Mouse (Mus musculus) regulatory T cell (primary cell): ENCODE data around the gene Vangl1.
"Not testable (repeated sequence)": the region's sequence is repeated elsewhere in the genome, so short reads cannot be mapped to it uniquely, and the experiment has no call there.

ENCODE experiments used
- in situ Hi-C: fragments of 300-600 bp; cut with MboI, MseI; formaldehyde crosslinking; loops from one replicate; pipeline ENCODE4 v1.15.1; 2025; ENCODE audit warnings: high pct_unique_total_duplicates

Gene Vangl1

DNA sequence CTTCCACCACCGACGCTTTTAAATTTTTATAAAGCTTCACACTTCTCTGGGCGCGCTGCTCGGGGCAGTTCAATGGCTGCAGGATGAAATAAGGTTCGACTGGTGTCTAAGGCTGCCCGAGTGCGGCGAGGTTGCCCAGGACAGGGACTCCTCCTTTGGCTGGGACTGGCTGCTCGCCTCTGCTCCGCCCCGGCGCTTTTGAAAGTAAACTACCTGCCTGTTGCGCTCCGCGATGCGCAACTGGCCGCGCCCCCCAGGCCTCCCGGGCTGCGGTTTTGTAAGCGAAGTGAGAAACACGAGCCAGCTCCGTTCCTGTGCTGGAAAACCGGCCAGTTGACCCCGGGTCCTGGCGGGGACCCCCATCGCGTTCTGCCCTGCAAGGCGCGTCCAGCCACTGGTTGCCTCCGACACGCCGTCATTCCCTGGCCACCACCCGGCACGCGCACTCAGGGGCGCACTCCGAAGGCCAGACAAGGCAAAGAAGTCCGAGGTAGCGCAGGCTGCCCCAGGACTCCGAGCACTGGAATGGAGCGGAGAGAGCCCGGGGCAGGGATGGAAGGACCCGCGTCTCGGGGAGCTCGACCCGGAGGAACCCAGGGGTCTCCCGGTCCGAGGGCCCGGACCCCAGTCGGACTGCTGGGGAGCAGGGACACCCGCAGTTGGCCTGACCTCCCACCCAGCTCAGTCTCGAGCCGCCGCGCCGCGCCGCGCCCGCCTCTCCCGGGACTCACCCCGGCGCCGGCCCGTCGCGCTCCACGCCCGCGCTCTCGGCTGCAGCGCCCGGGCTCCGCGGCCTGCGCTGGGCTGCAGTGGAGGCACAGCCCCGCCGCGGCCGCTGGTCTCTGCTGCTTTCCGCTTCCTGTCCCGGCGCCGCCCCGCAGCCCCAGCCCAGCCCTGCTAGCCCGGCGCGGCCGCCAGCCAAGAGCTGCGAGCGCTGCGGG is at the start of gene Vangl1:
Vangl1 (minus strand) TSS at position 913 of the 941 bp plus-strand sequence.
- in situ Hi-C loops: no loop called here

DNA sequence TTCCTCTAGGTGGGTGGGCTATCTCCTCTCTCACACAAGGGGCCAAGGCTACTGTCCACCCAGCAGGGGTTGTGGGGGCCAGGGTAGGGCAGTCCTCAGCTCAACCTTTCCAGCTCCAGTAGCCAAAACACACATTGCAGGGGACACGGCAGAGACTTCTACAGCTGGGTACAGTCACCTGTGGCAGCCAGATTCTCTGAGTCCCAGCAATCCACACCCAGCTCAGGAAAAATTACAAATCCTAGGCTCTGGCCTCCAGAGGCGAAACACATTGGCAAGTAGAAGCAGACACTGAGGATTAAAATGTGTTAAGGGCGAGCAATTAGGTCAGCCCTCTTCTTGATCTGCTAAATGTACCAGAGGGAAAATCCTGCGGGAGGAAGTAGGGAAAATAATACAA is 49.1 kb upstream of the Vangl1 start:
- in situ Hi-C loops: no loop called here

DNA sequence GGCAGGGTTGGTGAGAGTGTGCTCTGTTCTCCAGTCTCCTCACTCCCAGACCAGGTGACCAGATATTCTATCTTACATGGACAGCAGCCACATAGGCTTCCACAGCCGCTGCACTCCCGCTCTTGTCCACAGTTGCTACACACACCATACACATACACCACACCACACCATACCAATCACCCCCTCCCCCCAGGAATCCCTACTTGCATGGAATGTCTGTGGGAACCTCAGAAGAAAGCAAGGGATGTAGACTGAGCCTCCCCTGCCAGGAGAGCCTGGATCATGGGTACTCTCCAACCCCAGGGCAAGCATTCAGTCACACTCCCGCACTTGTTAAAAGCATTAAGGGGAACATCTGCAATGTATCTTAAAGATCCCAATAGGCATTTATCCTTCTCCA is 48.4 kb upstream of the Vangl1 start:
- in situ Hi-C loops: no loop called here

DNA sequence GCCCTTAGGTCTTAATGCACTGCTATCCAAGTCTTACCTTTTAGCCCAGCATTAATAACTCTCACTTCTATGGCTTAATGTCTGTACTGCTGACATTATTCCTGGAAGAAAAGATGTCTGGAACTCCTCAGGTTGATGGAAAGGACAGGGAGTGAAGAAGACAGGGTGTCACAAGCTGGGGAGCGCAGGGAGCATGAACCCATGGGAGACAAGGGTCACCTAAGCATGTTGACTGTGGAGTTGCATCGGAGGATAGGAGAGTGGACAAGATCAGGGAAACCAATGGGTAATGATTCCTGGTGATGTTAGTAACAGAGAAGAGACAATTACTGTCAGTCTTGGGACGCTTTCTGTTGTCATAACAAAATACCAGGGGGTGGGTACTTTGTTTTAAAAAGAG is 46.4 kb upstream of the Vangl1 start:
- in situ Hi-C loops: no loop called here

DNA sequence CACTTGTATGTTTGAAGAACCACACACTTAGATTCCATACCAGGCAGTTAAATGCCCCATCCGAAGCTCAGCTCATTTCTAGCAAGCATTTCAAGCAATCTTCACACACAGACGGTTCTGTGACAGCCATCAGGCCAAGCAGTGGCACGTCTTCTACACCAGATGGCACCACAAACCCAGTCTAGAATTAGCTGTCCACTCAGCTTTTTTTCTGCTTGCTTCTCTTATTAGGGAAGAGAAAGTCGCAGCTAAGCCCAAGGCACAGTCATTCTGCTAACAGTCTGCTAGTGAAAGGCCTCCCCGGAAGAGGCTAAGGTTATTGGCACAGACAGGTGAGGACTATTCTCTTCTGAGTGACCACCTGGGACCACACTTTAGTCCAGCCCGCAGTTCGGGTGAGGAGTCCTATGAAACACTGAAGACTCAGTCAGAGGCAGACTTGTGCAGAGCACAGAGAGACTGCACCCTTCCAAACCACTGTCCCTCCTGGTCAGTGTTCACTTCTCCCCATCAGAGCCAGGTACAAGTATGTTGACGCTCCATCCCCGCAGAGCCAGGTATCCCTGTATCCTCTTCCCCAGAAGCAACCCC is 45.0 kb upstream of the Vangl1 start:
- in situ Hi-C loops: no loop called here

DNA sequence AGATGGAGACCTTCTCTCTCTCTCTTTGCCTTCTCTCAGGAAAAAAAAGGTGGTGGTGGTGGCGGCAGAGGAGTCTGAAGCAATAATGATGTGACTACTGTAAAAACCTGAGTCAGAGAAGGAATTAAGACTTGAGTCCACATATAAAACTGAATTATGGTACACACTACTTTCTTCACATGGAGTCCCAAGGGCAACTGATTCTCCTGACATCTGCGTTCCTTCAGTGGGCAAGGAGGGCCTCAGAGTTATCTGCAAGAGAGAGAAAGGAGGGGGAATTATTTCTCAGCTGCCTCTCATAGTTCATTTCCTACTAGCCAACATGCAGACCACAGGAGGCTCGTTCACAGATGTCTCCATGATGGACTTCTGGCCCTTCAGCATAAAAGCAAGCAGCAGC is 40.1 kb upstream of the Vangl1 start:
- in situ Hi-C loops: no loop called here

DNA sequence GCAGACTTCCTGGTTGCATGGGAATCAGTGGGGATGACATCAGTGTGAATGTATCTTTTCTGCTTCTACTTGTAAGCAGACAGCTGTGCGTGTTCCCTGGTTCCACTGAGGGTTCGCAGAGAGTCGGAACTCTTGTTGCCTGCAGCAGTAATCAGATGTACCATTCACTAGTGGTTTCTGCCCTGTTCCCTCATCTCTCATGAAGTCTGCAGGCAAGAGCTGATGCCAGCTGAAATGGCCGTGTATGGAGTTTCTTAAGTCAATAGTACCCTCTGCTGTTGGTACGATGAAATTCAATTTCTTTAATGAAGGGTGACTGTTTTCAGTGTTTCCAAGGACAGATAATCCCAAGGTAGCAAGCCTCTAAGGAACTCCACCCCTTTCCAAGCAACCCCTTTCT is 38.4 kb upstream of the Vangl1 start:
- in situ Hi-C loops: no loop called here

DNA sequence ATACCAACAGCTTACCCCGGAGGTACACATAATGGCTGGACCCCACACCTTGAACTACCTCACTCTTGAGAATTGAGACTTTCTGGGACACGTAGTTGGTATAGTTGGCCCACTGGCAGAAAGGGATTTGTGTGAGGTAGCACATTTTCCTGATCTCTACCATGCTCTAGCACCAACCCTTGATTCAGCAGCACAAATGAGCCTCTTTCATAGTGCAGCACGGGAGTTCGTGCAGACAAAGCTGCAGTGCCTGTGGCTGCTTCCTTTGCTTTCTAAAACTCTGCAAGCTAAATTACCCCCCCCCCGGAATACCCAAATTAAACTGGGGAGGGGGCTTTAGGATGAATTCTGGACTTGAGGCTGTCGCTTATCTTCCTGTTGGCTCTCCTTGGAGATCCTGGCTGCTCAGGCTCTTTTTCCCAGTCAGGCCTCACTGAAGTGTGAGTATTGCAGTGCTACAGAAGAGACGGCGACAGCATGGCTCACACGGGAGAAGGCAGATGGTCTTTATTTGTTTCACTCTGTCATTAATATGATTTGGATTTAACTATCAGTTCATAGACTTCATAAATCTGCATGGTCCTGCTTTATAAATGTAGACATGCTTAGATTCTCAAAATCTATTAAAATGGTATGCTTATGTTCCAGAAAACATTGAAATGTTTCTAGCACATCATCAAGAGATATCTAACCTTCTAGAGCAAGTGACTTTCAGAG is 27.1 kb upstream of the Vangl1 start:
- in situ Hi-C loops: no loop called here

DNA sequence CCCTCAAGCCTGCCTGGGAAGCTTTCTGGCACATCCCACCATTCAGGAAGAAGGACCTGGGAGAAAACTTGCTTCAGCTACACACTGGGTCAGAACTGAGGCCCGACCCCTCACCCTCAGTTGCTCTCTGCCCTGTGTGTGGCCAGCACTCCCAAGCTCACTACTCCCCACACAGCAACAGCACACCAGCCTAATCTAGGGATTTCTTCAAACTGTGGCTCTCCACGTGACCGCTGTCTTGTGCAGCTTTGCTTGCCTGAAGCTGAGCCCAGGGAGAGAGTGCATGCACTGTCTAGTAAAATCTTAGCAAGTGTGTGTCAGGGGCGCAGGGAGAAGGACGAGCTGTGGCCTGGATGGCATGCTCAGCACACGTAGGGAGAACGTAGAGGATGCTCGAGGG is 18.3 kb upstream of the Vangl1 start:
- in situ Hi-C loops: no loop called here

DNA sequence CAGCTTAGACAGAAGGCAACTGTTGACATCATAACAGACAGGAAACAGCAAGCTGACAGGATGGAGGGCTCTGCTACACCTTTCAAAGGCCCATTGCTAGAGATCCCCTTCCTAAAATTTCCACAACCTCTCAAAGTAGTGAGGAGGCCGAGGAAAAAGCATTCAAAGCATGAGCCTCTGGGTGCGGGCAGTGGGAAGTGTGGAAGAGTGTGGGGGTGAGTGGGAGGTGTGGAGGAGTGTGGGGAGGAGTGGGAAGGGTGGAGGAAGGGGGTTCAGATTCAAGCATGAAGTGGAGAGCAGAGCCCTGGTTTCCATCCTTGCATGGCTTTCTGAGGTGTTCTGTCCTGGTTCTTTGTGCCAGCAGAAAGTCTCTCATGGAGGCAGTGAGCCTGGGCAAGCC is 13.8 kb upstream of the Vangl1 start:
- in situ Hi-C loops: no loop called here

DNA sequence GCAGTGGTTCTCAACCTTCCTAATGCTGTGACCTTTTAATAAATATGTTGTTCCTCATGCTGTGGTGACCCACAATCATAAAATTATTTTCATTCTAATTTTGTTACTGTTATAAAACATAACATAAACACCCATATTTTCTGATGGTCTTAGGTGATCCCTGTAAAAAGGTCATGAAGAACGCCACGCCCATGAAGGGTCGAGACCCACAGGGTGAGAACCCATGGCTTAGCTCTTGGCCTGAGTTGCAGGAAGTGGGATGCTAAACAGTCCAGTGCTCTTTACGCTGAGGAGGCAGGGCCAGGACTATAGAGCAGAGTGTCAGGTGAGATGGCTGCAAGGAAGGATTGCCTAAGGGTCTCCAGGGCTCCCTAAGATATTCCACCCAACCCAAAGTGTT is 10.2 kb upstream of the Vangl1 start:
- in situ Hi-C loops: no loop called here

DNA sequence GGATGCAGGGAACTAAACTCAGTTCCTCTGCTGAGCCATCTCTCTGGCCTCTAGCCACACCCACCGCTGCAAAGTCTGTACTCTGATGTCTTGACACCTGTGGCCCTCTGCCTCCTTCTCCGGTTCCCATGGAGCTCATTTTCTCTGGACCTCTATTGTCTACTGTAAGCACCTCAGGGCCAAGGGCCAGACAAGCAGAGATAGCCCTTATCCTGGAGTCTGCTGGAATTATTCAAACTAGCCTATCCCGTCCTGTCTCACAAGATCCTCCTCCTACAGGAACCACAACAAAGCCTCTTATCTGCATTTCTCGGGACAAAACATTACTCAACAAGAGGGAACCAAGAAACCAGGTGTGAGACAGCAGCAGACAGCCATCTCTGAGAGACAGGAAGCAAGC is 9.8 kb upstream of the Vangl1 start:
- in situ Hi-C loops: no loop called here

DNA sequence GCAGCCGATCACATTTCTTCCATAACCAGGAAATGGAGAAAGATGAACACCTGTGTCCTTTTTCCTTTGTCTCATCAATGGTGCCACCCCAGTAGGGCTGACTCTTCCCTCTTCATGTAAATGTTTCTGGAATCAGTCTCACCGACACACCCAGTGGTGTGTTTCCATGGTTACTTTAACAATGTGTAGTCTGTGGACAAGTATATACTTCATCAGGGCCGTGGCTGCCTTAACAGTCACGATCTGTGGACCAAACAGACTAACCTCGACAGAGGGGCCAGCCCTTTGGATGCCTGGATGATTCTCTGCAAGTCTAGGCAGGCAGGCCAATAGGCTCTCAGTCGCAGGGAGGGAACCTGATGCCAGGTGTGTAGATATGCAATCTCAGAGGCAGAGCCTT is 8.4 kb upstream of the Vangl1 start:
- in situ Hi-C loops: no loop called here

DNA sequence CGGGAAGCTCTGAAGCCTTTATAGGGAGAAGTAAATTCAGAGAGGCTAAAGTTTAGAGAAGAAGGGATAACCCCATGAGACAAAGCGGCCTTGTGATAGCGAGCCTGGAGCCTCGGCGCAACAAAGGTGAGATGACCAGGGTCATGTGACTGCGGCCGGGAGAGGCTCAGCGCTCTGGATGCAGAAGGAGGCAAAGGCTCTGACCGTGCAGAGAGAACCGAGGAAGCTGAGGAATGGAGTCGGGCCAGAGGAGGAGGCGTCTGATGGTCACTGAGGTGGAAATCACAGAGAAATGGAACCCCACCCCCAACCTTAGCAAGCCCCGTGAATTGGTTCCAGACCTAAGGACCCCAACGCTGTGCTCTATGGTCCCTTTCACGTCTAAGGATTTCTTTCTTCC is 7.8 kb upstream of the Vangl1 start:
- in situ Hi-C loops: no loop called here

DNA sequence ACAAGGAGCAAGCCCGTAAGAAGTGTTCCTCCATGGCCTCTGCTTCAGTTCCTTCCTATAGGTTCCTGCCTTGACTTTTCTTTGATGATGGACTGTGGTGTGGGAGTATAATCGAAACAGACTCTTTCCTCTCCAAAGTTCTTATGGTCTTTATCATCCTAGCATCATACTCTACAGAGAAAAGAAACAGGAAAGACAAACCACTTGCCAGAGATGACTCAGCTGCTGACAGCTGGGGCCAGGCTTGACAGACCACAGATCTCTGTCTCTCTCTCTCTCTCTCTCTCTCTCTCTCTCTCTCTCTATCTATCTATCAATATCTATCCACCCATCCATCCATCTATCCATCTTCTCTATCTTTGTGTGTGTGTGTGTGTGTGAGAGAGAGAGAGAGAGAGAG is 6.8 kb upstream of the Vangl1 start:
- in situ Hi-C loops: no loop called here

DNA sequence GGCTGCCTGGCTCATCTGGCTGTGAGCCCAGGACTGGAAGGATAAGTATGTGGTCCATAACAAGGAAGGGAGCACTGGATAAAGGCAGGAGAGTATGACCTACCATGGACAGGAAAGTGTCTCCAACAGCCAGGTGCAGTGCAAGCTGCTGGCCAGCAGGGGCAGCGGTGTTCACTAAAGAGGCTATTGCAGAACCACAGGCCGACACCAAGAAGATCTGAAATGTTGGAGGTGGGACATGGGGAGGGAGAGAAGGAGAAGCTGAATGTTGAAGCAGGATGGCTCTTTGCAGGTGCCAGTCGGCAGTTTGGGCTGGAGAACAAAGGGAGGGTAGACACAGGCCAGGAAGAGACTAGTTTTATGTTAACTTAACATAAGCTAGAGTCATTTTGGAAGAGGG is 6.3 kb upstream of the Vangl1 start:
- in situ Hi-C loops: no loop called here

DNA sequence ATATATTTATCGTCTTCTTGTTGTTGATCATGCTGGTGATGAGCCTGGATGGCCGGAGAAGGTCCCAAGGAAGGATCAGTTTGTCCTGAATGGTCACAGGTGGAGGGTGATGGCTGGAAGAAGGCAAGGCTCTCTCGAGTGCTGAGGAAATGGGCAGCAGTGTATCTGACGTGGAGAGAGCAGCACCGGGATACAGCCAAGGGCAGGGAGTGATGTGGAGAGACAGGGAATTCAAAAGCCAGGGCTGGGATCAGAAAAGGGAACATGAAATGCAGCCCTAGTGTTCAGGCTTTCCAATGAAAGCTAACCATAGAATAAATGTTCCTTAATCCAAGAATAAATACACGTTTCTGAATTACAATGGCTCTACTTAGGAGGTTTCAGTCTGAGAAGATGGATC is 4.4 kb upstream of the Vangl1 start:
- in situ Hi-C loops: no loop called here

DNA sequence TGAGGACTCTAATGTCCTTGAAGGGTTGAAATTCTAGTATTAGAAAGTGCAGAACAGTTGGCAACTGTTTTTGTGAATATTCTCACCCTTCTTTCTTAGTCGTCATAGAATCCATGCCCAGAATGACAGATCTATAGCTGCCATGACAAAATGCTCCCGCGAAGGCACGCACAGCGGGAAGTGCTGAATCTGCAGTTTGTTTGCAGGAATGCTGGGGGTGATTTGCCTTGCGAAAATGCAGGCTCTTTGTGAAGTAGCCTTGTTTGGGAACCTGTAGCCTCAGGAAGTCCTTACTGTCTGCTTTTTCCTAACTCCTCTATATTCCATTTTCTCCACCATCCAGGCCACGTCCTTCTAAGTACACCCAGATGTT is 951 bp upstream of the Vangl1 start:
- in situ Hi-C loops: no loop called here

DNA sequence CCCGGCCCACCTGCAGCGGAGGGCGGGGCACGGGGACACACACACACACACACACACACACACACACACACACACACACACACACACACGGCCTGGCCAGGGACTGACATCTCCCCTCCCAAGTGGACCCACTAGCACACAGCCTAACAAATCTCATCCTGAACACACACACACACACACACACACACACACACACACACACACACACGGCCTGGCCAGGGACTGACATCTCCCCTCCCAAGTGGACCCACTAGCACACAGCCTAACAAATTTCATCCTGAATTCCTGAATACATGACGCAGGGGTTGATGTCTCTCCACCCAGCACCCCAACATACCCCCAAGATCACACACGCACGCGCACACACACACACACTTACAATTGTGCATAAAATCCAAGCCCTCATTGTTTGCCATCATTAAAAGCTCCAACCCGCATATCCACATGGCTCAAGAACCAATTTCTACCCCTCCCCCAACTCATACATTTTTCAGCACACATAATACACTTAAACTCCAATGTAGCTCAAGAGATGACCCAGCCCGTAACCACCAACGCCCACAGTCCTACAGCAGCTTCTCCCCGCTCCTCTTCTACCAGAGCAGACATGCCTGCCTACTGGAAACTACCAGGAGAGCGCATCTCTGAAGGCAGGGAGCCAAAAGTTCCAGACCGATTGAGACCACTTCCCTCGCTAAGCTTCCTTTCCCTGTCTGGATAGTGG is 403 bp upstream of the Vangl1 start:
- in situ Hi-C loops: not testable (repeated sequence)

DNA sequence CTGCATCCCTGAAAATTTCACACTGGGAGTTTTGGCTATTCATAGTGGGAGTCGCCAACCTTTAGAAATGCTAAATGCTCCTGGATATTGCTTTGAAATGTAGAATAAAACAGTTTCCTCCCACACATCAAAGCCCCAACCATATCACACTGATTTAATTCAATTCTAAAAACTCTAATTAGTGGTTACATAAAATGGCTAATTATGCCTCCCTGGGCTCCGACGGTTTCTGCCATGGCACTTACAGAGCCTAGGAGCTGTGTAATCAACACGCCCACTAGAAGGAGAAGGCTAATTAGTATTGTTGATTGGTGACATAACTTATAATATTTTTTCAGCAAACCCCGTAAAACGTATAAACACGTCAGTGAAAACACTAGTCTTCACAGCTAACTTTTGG is 1.4 kb downstream of the Vangl1 start:
- in situ Hi-C loops: no loop called here

DNA sequence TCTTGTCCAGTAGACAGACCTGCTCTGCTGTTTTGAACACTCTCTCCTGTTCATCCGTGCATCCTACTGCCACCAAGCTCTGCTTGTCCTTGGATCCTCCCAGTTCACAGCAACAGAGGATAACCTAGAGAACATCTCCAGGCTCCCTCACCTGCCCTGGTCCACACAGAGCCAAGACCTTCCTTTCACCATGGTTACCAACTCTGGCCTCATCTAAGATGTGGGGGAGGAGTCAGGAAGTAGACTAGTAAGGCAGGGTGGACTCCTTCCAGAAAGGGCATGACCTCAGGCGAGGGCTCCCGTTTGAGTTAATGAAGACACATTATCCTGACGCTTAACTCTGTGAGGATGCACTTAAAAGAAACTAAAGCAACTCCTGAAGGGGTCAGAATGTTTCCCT is 4.5 kb downstream of the Vangl1 start:
- in situ Hi-C loops: no loop called here

DNA sequence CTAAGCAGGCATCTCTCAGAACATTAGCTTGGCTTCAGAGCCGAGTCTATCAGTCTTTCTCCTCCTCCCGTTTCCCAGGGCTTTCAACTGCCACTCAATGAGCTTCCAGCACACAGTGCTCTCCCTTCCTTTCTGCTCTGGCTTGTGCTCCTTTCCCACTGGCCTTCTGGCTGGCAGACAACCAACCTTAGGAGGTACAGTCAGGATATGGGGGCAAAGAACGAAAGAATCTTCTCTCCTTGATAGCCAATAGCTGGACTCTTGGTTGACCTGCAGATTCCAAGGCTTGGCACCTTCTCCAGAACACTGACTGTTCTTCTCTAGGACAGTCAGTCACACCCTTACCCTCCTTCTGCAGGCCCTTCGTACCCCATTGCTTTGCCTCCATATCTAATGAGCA is 5.3 kb downstream of the Vangl1 start:
- in situ Hi-C loops: no loop called here
